Mouse (Mus musculus): ENCODE data around the gene Cab39. TPM values are rescaled to one million over a fixed set of nuclear protein-coding genes. Genes with fewer than 3 reads are reported as not detected.

Gene Cab39
- total RNA-seq, 2 experiments from 2014 or later = 107 to 112 TPM

DNA sequence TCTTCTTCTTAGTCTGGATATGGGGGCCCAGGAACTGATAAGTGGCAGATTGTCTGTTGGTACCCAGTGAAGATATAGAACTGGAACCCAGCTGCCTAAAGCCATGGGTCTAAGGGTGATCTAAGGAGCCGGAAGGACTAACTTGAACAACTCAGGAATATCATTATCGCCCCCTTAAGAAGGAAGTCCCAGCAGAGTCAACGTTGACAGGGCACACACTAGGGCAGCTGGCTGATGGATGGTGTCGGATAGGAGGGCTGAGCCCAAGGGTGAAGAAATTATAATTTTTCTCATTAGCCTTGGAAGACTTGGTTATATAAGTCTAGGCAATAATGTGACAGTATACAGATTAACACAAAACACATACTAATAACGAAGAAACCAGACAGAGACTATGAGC is 102.9 kb downstream of the Cab39 start:
- DNase-seq (ENCODE audit: low spot score) = no peak
- intact Hi-C loops (cut with DNase I) = loop anchor here (5.0 kb wide), 1 partner anchor 36 kb away; no protein-coding TSS in a partner anchor

DNA sequence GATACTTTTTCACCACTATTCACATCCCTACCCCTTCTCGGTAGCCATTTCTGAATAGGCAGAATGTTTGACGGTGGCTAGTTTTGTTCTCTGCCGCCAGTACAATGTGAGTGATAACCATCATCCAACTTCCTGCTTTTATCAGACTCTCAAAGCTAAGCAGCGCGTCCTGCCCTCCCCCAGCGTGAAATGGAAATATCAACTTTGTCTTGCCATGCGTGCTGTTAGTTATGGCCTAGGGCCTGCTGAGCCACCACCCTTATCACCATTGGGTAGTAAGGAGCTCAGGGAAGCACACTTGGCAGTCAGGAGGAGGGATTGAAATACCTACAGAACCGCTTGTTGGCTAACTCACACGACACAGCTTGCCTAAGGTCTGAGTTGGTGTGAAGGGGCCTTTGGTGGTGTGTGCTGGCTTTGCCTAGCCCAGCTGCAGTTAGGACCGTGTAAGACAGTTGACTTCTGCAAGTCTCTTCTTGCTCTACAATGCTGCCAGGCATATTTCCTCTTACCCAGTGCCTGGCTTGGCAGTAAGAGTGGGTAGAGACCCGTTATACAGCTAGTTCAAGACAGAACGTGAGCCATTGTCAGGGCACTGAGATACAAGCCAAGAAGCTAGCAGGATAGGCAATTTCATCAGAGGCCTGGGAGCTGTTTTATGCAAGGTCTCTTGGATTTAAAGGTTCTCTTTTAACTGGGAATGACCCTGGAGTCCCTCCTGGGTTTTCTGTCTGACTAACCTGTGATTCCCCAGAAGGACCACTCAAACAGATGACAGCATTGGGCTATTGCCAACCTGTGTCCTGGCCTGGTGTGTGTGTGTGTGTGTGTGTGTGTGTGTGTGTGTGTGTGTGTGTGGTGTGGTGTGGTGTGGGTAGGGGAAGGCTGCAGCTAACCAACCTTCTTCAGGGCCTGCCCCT is 103.8 kb downstream of the Cab39 start:
- DNase-seq (ENCODE audit: low spot score) = no peak
- intact Hi-C loops (cut with DNase I) = loop anchor here (5.0 kb wide), 1 partner anchor 35 kb away; no protein-coding TSS in a partner anchor

DNA sequence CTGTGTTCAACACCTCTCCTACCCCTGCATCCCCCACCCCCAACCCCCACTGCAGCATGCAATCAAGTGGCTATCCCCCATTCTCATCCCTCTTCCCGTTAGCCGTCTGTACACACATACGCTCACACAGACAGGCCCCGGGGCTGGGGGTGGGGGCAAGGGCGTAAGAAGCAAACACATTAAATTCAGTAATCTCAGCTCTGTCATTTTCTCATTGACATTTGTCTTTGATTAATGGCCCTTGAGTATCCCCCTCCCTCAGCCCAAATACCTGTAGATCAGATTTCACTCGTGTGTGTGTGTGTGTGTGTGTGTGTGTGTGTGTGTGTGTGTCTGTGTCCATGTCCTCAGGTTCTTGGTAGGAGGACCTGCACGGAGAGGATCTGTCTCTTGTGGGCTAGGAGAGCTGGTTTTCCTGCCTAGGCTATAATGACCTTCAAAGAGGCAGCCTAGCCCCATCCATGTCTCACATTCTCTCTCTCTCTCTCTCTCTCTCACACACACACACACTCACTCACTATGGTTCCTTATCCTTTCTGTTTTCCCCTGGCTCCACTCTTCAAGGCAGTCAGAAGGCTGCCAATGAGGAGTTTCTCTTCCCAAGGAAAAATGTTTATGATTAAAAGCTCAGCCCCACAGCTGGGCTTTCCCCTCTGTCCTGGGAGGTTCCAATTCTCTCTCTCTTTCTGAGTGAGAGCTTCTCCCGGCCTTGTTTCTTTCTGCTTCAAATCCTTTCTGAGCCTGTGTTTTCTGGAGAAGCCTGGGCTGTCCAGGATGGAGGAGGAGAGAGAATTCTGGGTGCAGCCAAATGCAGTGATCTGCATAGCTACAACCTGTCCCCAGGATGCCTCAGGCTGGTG is 104.9 kb downstream of the Cab39 start:
- intact Hi-C loops (cut with DNase I) = loop anchor here (5.0 kb wide), 1 partner anchor 34 kb away; no protein-coding TSS in a partner anchor
- no peak for DNase-seq (ENCODE audit: low spot score)

DNA sequence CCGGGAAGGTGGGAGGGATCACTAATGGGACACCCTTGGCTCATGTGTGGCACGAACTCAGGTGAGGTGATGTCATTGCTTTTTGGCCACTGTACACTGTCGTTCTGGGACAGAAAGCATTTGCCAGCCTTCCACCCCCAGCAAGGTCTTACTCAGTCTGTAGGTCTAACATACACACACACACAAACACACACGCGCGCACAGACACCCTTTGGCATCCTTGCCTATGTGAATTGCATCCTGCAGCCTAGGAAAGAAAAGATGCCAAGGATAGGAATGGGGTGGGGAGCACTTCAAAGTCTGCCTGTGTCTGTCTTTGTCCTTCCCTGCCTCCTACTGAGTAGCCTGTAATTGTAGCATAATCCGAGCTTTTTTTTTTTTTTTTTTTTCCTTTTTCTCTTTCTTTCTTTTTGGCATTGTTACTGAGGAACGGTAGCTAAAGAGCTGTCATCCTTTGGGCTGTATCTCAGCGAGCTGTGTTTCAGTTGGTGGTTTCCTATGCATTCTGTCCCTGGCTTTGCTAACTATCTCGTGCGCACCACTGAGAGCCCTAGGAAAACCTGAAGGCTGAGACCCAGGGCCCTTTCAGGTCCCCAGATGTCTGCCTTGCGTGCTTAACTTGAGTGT is 105.6 kb downstream of the Cab39 start:
- DNase-seq (ENCODE audit: low spot score) = no peak
- intact Hi-C loops (cut with DNase I) = loop anchor here (5.0 kb wide), 1 partner anchor 33 kb away; no protein-coding TSS in a partner anchor

DNA sequence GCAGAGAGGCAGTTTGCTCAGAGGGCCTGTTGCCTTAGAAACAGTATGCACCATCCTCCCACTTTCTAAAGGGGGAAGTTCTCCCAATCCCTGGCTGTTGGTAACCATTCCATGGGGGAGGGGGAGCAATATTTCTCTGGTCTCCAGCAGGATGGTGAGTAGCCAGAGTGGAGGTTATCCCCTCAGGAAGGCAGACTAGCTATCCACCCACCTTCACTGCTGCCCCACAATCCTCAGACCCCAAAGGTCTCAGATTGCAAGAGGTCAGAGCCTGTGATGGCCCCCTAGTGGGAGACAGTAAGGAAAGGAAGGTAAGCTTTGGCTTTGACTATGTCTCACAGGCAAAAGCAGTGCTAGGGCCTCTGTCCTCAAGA is 106.1 kb downstream of the Cab39 start:
- intact Hi-C loops (cut with DNase I) = loop anchor here (5.0 kb wide), 1 partner anchor 33 kb away; no protein-coding TSS in a partner anchor
- DNase-seq (ENCODE audit: low spot score) = no peak

DNA sequence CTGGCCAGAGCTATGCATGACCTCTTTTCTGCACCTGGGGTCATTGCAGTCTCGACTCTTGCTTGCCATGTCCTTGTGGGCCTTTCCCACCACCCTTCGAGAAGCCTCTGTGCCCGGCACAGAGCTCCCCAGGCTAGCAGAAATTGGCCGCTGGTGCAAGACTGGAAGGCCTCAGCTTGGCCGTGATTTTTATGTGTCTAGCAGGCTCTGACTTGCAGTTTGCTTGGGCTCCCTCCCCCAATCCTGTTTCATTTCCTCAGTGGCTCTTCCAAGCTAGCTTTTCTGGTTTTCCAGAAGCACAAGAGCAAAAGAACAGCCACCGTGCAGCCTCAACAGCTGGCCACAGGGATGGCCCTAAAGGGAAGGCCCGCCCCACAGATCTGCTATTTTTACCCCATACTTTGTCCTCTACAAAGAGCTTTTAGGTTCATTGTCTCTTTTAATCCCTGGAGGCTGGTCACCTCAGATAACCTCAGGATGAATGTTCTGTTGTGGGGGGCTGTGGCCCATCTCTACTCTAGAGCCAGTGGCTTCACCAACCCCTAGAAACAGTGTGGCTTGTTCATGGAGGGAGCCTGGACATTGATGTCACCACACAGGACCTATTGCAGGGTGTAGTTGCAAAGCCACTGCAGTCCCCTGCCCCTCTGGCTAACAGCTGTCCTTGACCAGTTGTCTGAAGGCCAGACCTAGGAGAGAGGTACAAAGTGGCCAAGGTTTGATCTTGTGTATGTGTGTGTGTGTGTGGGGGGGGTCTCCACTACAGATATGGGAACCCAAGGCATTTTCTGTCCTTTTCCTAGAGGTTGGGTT is 107.5 kb downstream of the Cab39 start:
- intact Hi-C loops (cut with DNase I) = loop anchor here (5.0 kb wide), 1 partner anchor 108 kb away; the partner anchor contains the start of gene Cab39
- no peak for DNase-seq (ENCODE audit: low spot score)

Small RNAs within 50 kb of the gene (microRNA-seq; reads per million reads assigned to microRNA genes)
- gene Gm25472 (not detected), gene Mir8096 (not detected)

Other genes with a start within 250 kb of the Cab39 start
- gene G530012D18Rik, start 217.8 kb upstream of the Cab39 start, total RNA-seq (2021) = not detected
- 1 to 10 TPM; 3.0 to 3.5 TPM for gene Sp110, start 194.6 kb upstream of the Cab39 start, total RNA-seq (2021)
- 1 to 10 TPM; 1.7 to 2.9 TPM for gene Sp140, start 193.1 kb upstream of the Cab39 start, total RNA-seq (2021)
- 10 to 100 TPM; 17.9 to 20.2 TPM for gene Sp100, start 143.5 kb upstream of the Cab39 start, total RNA-seq (2021)
- under 1 TPM; 0.21 to 0.31 TPM for gene A630001G21Rik, start 14.8 kb upstream of the Cab39 start, total RNA-seq (2021)
- 10 to 100 TPM; 62.4 to 66.2 TPM for gene Itm2c, start 100.8 kb downstream of the Cab39 start, total RNA-seq (2021)
- gene 4933407L21Rik, start 135.0 kb downstream of the Cab39 start, total RNA-seq (2021) = not detected
- not detected for gene Gpr55, start 167.6 kb downstream of the Cab39 start, total RNA-seq (2021)
- gene Spata3, start 223.4 kb downstream of the Cab39 start, total RNA-seq (2021) = not detected

All from heart, postnatal 25 days (tissue).